Mouse (Mus musculus) neural tube, embryonic 13.5 days (tissue): ENCODE measurements at regions not wholly inside any gene's neighbourhood (a gene's known extent, or its start where the extent isn't known, plus 50 kb on each side); places are given as distances from the start of the nearest gene placed in this dataset.
"Not testable (repeated sequence)": the region's sequence is repeated elsewhere in the genome, so short reads cannot be mapped to it uniquely, and the experiment has no call there.

ENCODE experiments used
- ATAC-seq: fragments of 200-750 bp; cut with Nextera tagmentation; 2 replicates; pipeline ENCODE4 v1.8.0; 2017; ENCODE audit warnings: low read depth, mild to moderate bottlenecking, moderate TSS enrichment, moderate library complexity
- H3K27ac ChIP-seq: fragments of 300-500 bp; sonication (generic); replicated peaks from 2 replicates; pipeline ENCODE4 v1.5.1; 2015; ENCODE audit warnings: moderate library complexity, mild to moderate bottlenecking, inconsistent platforms
- H3K27me3 ChIP-seq: fragments of 300-500 bp; sonication (generic); 2 replicates; pipeline ENCODE4 v1.6.1; 2015; ENCODE audit warnings: mild to moderate bottlenecking, inconsistent platforms
- H3K36me3 ChIP-seq: fragments of 300-500 bp; sonication (generic); 2 replicates; pipeline ENCODE4 v1.6.1; 2015; ENCODE audit warnings: mild to moderate bottlenecking, inconsistent platforms
- H3K4me1 ChIP-seq: fragments of 300-500 bp; sonication (generic); replicated peaks from 2 replicates; pipeline ENCODE4 v1.6.1; 2015; ENCODE audit warnings: inconsistent platforms
- H3K4me2 ChIP-seq: fragments of 300-500 bp; sonication (generic); 2 replicates; pipeline ENCODE4 v1.6.1; 2015; ENCODE audit warnings: inconsistent platforms, mild to moderate bottlenecking, moderate library complexity
- H3K4me3 ChIP-seq: fragments of 300-500 bp; sonication (generic); 2 replicates; pipeline ENCODE4 v1.5.1; 2015; ENCODE audit warnings: mild to moderate bottlenecking, inconsistent platforms
- H3K9ac ChIP-seq: fragments of 300-500 bp; sonication (generic); 2 replicates; pipeline ENCODE4 v1.6.1; 2015; ENCODE audit warnings: moderate library complexity, mild to moderate bottlenecking, inconsistent platforms
- H3K9me3 ChIP-seq: fragments of 300-500 bp; sonication (generic); 2 replicates; pipeline ENCODE4 v1.6.1; 2016; ENCODE audit warnings: inconsistent platforms
- WGBS: fragments of 180-500 bp; shearing (Covaris S2); methylation state at CpG from one replicate; pipeline ENCODE4 v1.1.7; 2015; 5-methylcytosine and 5-hydroxymethylcytosine counted together

DNA sequence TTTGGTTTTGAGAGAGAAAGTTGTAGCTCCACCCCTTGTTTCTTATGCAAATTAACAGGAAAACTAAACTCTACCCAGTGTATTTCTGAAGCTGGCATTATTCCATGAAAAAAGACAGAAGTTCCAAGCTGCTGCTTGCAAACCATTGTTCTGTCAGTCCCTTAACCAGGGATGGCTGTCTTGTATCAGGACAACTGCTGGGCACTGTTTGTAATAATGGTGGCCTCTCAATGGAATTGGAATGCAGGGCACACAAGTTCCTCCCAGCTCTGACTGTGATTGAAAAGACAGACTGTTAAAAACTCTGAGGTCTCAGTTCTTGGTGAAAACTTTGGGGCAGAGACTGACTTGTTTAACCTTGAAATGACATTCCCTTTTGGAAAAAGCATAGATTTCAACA lies 516.0 kb upstream of the Fam241a start:
- Histone ChIP-seq H3K4me1 (no peaks in the 10 kb centered on the region), H3K27me3 (no peaks in the 10 kb centered on the region), H3K27ac (no peak overlapping the region), H3K4me2 (no peak overlapping the region), H3K36me3 (no peaks in the 10 kb centered on the region), H3K9ac (no peak overlapping the region), H3K4me3 (no peak overlapping the region), H3K9me3 (no peaks in the 10 kb centered on the region)
- no peak for ATAC-seq

DNA sequence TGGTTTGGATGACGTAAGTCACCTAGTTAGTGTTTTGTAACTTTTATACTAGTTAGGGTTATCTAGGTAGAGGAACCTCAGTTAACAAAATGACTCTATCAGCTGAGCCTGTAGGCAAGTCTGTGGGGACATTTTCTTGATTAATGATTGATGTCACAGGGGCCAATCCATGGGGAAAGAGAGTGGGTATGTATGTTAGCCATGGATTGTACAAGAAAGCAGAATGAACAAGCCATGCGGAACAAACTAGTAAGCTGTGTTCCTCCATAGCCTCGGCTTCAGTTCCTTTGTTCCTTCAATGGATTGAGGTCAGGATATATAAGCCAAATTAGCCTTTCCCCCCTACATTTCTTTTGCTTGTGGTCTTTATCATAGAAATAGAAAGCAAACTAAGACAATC lies 498.7 kb upstream of the Fam241a start:
- H3K27ac ChIP-seq: no peak overlapping the region
- H3K4me3 ChIP-seq: no peak overlapping the region
- no peaks in the 10 kb centered on the region for H3K4me1 ChIP-seq
- 79% methylated on average over 3 of the region's 3 CpGs for whole genome bisulfite sequencing
- no peaks in the 10 kb centered on the region for H3K36me3 ChIP-seq
- H3K9ac ChIP-seq: no peak overlapping the region
- H3K9me3 ChIP-seq: no peaks in the 10 kb centered on the region
- H3K27me3 ChIP-seq: no peaks in the 10 kb centered on the region
- ATAC-seq: no peak
- H3K4me2 ChIP-seq: no peak overlapping the region

DNA sequence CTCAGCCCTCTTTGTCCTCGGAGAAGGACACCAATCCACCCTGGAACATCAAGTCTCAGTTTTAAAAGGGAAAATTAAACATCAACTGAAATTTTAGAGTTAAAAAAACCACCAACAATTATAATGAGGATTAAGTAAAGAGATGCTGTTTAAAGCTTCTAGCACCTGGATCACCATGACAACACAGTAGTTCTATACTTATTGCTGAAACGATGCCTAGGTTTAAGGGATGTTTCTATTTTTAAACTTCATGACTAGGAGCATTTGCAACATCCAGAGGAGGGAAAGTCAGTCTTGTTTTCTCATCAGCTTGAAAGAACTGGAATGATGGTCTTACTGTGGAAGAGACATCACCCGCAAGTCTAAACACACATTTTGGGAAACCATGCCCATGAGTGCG lies 484.5 kb upstream of the Fam241a start:
- WGBS: 90% methylated on average over 4 of the region's 4 CpGs
- no peak overlapping the region for H3K4me2 ChIP-seq
- no peaks in the 10 kb centered on the region for H3K9me3 ChIP-seq
- no peaks in the 10 kb centered on the region for H3K27me3 ChIP-seq
- no peaks in the 10 kb centered on the region for H3K4me1 ChIP-seq
- H3K36me3 ChIP-seq: no peaks in the 10 kb centered on the region
- H3K9ac ChIP-seq: no peak overlapping the region
- no peak overlapping the region for H3K4me3 ChIP-seq
- ATAC-seq: no peak
- H3K27ac ChIP-seq: no peak overlapping the region

- 12% methylated on average over 5 of the region's 5 CpGs for WGBS
These were observed 473.5 kb upstream of the Fam241a start for GRCm38 (mm10) chr3:128369521-128370127.

GRCm38 (mm10) chr3:128362310-128362709 lies 466.2 kb upstream of the Fam241a start:
- H3K9me3 ChIP-seq: no peaks in the 10 kb centered on the region
- no peak for ATAC-seq
- 90% methylated on average over 2 of the region's 2 CpGs for WGBS
- H3K27ac ChIP-seq: no peak overlapping the region
- H3K27me3 ChIP-seq: no peaks in the 10 kb centered on the region
- no peak overlapping the region for H3K4me3 ChIP-seq
- no peak overlapping the region for H3K4me2 ChIP-seq
- H3K4me1 ChIP-seq: no peaks in the 10 kb centered on the region
- H3K9ac ChIP-seq: no peak overlapping the region
- no peaks in the 10 kb centered on the region for H3K36me3 ChIP-seq

More at GRCm38 (mm10) chr3:128369521-128370127, 473.5 kb upstream of the Fam241a start:
- no peaks in the 10 kb centered on the region for H3K36me3 ChIP-seq
- no peak for ATAC-seq
- no peak overlapping the region for H3K4me3 ChIP-seq
- H3K4me2 ChIP-seq: no peak overlapping the region
- H3K9me3 ChIP-seq: no peaks in the 10 kb centered on the region
- peaks cover 7% of the 10 kb centered on the region; the same call in 1 of the 2 replicates for H3K4me1 ChIP-seq
- no peak overlapping the region for H3K27ac ChIP-seq
- H3K9ac ChIP-seq: no peak overlapping the region
- no peaks in the 10 kb centered on the region for H3K27me3 ChIP-seq

- not testable (repeated sequence) for H3K27me3 ChIP-seq, H3K4me1 ChIP-seq, H3K4me3 ChIP-seq, H3K27ac ChIP-seq, H3K4me2 ChIP-seq, H3K9me3 ChIP-seq, H3K9ac ChIP-seq, H3K36me3 ChIP-seq
- ATAC-seq: peak; percentile 69
- WGBS: 12% methylated on average over 2 of the region's 2 CpGs
These were observed 453.0 kb upstream of the Fam241a start for GRCm38 (mm10) chr3:128349123-128349522.

DNA sequence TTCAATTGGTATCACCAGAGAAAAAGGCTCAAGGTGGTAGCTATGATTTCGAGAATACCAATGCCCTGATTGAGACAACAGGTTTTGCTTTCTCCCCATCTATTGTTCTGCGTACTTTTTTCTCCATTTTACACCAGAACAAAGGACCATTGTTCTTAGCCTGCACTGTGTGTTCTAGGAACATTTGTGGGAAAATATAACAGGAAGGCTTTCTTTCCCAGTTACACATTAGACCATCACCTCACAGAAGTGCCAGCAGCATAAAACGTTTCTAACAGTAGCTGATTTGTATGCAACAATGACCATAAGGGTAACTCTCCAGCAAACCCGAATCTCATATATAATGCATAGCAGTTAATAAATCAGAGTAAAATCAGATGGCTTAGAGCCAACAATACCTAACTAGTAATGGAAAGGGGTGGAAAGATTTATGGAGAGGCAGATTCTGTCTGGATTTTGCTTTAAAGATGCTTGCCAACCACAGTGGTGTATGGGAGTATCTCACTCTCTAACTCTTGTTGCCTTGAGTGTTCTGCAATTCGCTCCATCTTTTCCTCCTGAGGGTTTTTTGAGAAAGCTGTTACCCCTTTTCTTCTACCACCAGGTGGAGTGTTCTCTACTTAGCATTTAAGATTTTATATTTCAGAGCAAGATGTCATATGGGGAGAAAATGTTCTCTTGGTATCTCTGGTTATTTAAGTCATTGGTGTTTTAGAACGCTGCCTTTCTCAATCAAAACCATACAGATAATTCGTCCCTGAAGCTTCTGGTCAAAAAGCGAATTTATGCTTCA lies 451.9 kb upstream of the Fam241a start:
- ATAC-seq: 0 out of 2 replicates have a peak, but pooled peaks have one; percentile 36
- peaks cover 7% of the 10 kb centered on the region for H3K27me3 ChIP-seq
- H3K4me2 ChIP-seq: no peak overlapping the region
- WGBS: 53% methylated on average over 8 of the region's 8 CpGs
- H3K27ac ChIP-seq: no peak overlapping the region
- H3K36me3 ChIP-seq: no peaks in the 10 kb centered on the region
- 0 out of 2 replicates have a peak, but pooled peaks cover 4% of the 10 kb centered on the region for H3K4me1 ChIP-seq
- no peak overlapping the region for H3K9ac ChIP-seq
- H3K9me3 ChIP-seq: no peaks in the 10 kb centered on the region
- H3K4me3 ChIP-seq: no peak overlapping the region

DNA sequence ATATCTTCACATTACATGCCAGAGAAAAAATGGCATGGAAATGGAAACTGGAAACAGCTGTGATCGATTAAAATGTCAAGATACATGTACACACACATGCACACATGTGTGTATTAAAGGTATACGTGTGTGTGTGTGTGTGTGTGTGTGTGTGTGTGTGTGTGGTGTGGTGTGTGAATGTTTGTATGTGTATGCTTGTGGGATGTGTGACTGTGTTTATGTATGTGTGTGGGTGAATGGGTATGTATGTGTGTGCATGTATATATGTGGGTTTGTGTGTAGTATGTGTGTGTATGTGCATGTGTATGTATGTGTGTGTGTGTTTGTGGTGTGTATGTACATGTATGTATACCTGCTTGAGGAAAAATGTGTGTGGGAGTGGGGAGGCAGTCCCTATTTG lies 441.4 kb upstream of the Fam241a start:
- Histone ChIP-seq H3K4me1 (no peaks in the 10 kb centered on the region), H3K9me3 (no peaks in the 10 kb centered on the region), H3K4me2 (no peak overlapping the region), H3K36me3 (no peaks in the 10 kb centered on the region), H3K9ac (no peak overlapping the region), H3K27ac (no peak overlapping the region), H3K27me3 (no peaks in the 10 kb centered on the region), H3K4me3 (no peak overlapping the region)
- WGBS: 72% methylated on average over 2 of the region's 2 CpGs
- no peak for ATAC-seq

- no peaks in the 10 kb centered on the region for H3K4me1 ChIP-seq
- no peaks in the 10 kb centered on the region for H3K9me3 ChIP-seq
- H3K4me2 ChIP-seq: no peak overlapping the region
- 32% methylated on average over 5 of the region's 5 CpGs for WGBS
- no peak overlapping the region for H3K27ac ChIP-seq
- H3K36me3 ChIP-seq: no peaks in the 10 kb centered on the region
- H3K27me3 ChIP-seq: no peaks in the 10 kb centered on the region
- H3K9ac ChIP-seq: no peak overlapping the region
- peak; percentile 91 for ATAC-seq
- H3K4me3 ChIP-seq: no peak overlapping the region
These were observed 440.9 kb upstream of the Fam241a start for GRCm38 (mm10) chr3:128337031-128337430.

DNA sequence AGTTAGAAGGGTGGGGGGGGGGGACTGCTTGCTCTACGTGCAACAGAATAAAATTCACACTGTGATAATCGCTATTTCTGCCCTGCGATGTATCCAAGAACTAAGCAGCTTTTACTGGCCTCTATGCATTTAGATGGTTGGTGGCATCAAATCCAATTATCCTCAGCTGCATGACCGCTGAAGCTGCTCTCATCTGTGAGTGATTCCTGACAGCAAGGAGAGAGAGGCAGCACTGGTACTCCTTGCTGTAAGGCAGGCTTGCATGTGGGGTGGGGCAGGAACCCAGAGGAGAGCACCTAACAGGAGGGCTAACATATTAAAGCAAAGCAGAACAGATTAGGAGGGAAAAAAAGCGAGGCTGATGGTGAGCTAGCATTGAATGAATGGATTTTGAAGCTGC lies 431.6 kb upstream of the Fam241a start:
- Histone ChIP-seq H3K4me3 (no peak overlapping the region), H3K27ac (no peak overlapping the region)

GRCm38 (mm10) chr3:128301312-128301711 lies 405.2 kb upstream of the Fam241a start:
- no peak overlapping the region for H3K27ac ChIP-seq
- 92% methylated on average over 4 of the region's 4 CpGs for WGBS
- H3K9me3 ChIP-seq: no peaks in the 10 kb centered on the region
- no peak overlapping the region for H3K4me2 ChIP-seq
- H3K27me3 ChIP-seq: no peaks in the 10 kb centered on the region
- no peak for ATAC-seq
- no peaks in the 10 kb centered on the region for H3K4me1 ChIP-seq
- H3K4me3 ChIP-seq: no peak overlapping the region
- no peaks in the 10 kb centered on the region for H3K36me3 ChIP-seq
- no peak overlapping the region for H3K9ac ChIP-seq

More for the DNA sequence above, 431.6 kb upstream of the Fam241a start:
- H3K36me3 ChIP-seq: no peaks in the 10 kb centered on the region
- ATAC-seq: no peak
- H3K4me1 ChIP-seq: no peaks in the 10 kb centered on the region
- H3K4me2 ChIP-seq: no peak overlapping the region
- no peaks in the 10 kb centered on the region for H3K27me3 ChIP-seq
- no peak overlapping the region for H3K9ac ChIP-seq
- no peaks in the 10 kb centered on the region for H3K9me3 ChIP-seq
- WGBS: 64% methylated on average over 5 of the region's 5 CpGs

DNA sequence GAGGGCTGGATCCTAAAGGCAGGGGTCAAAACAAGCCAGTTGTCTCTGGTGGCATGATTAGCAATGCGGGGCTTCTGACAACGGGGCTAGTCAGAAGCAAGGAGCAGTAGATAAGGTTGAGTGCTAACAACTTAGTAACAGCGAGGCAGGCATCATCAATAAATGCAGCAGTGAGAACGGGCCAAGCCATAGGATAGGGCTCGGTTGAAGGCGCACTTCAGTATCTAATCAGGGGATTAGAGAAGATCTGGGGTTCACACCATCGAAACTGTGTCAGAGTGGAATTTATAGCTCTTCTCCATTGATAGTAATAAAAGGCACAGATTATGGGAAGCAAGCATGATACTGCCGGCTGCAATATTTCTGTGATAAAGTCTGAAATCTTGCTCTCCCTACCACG lies 402.0 kb upstream of the Fam241a start:
- H3K27me3 ChIP-seq: no peaks in the 10 kb centered on the region
- ATAC-seq: no peak
- H3K9ac ChIP-seq: no peak overlapping the region
- H3K36me3 ChIP-seq: no peaks in the 10 kb centered on the region
- no peak overlapping the region for H3K27ac ChIP-seq
- 89% methylated on average over 9 of the region's 9 CpGs for WGBS
- H3K4me3 ChIP-seq: no peak overlapping the region
- H3K9me3 ChIP-seq: no peaks in the 10 kb centered on the region
- no peak overlapping the region for H3K4me2 ChIP-seq
- no peaks in the 10 kb centered on the region for H3K4me1 ChIP-seq

GRCm38 (mm10) chr3:128287846-128288245 lies 391.7 kb upstream of the Fam241a start:
- ATAC-seq: no peak
- no peak overlapping the region for H3K4me2 ChIP-seq
- H3K9me3 ChIP-seq: no peaks in the 10 kb centered on the region
- no peak overlapping the region for H3K9ac ChIP-seq
- H3K36me3 ChIP-seq: no peaks in the 10 kb centered on the region
- no peaks in the 10 kb centered on the region for H3K27me3 ChIP-seq
- no peak overlapping the region for H3K4me3 ChIP-seq
- 69% methylated on average over 4 of the region's 4 CpGs for WGBS
- no peaks in the 10 kb centered on the region for H3K4me1 ChIP-seq
- no peak overlapping the region for H3K27ac ChIP-seq
